Mouse (Mus musculus): ENCODE measurements around the gene Foxp1.

Gene Foxp1

GRCm38 (mm10) chr6:99368118-99368753 lies 154.3 kb downstream of the Foxp1 start:
- no peak for DNase-seq (ENCODE audit: low read depth, low spot score)
- H3K27me3 ChIP-seq (ENCODE audit: control insufficient read depth, insufficient read depth, low read length, poor library complexity, severe bottlenecking), result no peaks in the 10 kb centered on the region
- H3K36me3 ChIP-seq (ENCODE audit: control insufficient read depth, insufficient read depth, low read length, poor library complexity, severe bottlenecking), result no peaks in the 10 kb centered on the region

GRCm38 (mm10) chr6:99364545-99364944 lies 158.0 kb downstream of the Foxp1 start:
- no peak for DNase-seq (ENCODE audit: low read depth, low spot score)

GRCm38 (mm10) chr6:99360581-99360980 lies 161.9 kb downstream of the Foxp1 start:
- Histone ChIP-seq H3K27me3 (ENCODE audit: control insufficient read depth, insufficient read depth, low read length, poor library complexity, severe bottlenecking) (no peaks in the 10 kb centered on the region), H3K36me3 (ENCODE audit: control insufficient read depth, insufficient read depth, low read length, poor library complexity, severe bottlenecking) (no peaks in the 10 kb centered on the region)
- DNase-seq (ENCODE audit: low read depth, low spot score), result no peak

More at GRCm38 (mm10) chr6:99364545-99364944, 158.0 kb downstream of the Foxp1 start:
- no peaks in the 10 kb centered on the region for H3K27me3 ChIP-seq (ENCODE audit: control insufficient read depth, insufficient read depth, low read length, poor library complexity, severe bottlenecking)
- no peaks in the 10 kb centered on the region for H3K36me3 ChIP-seq (ENCODE audit: control insufficient read depth, insufficient read depth, low read length, poor library complexity, severe bottlenecking)

GRCm38 (mm10) chr6:99359765-99360499 lies 162.6 kb downstream of the Foxp1 start:
- DNase-seq (ENCODE audit: low read depth, low spot score), result no peak
- Histone ChIP-seq H3K27me3 (ENCODE audit: control insufficient read depth, insufficient read depth, low read length, poor library complexity, severe bottlenecking) (no peaks in the 10 kb centered on the region), H3K36me3 (ENCODE audit: control insufficient read depth, insufficient read depth, low read length, poor library complexity, severe bottlenecking) (no peaks in the 10 kb centered on the region)

GRCm38 (mm10) chr6:99359036-99359698 lies 163.4 kb downstream of the Foxp1 start:
- no peaks in the 10 kb centered on the region for H3K27me3 ChIP-seq (ENCODE audit: control insufficient read depth, insufficient read depth, low read length, poor library complexity, severe bottlenecking)
- no peaks in the 10 kb centered on the region for H3K36me3 ChIP-seq (ENCODE audit: control insufficient read depth, insufficient read depth, low read length, poor library complexity, severe bottlenecking)
- peak; percentile 54 for DNase-seq (ENCODE audit: low read depth, low spot score)

- H3K27me3 ChIP-seq (ENCODE audit: control insufficient read depth, insufficient read depth, low read length, poor library complexity, severe bottlenecking), result no peaks in the 10 kb centered on the region
- peak; percentile 60 for DNase-seq (ENCODE audit: low read depth, low spot score)
- no peaks in the 10 kb centered on the region for H3K36me3 ChIP-seq (ENCODE audit: control insufficient read depth, insufficient read depth, low read length, poor library complexity, severe bottlenecking)
Measured at GRCm38 (mm10) chr6:99357931-99358330, 164.6 kb downstream of the Foxp1 start.

- Histone ChIP-seq H3K27me3 (ENCODE audit: control insufficient read depth, insufficient read depth, low read length, poor library complexity, severe bottlenecking) (no peaks in the 10 kb centered on the region), H3K36me3 (ENCODE audit: control insufficient read depth, insufficient read depth, low read length, poor library complexity, severe bottlenecking) (no peaks in the 10 kb centered on the region)
- DNase-seq (ENCODE audit: low read depth, low spot score), result no peak
Measured at GRCm38 (mm10) chr6:99354338-99354737, 168.2 kb downstream of the Foxp1 start.

- H3K27me3 ChIP-seq (ENCODE audit: control insufficient read depth, insufficient read depth, low read length, poor library complexity, severe bottlenecking), result no peaks in the 10 kb centered on the region
- H3K36me3 ChIP-seq (ENCODE audit: control insufficient read depth, insufficient read depth, low read length, poor library complexity, severe bottlenecking), result no peaks in the 10 kb centered on the region
- DNase-seq (ENCODE audit: low read depth, low spot score), result no peak
Measured at GRCm38 (mm10) chr6:99353441-99353840, 169.1 kb downstream of the Foxp1 start.

GRCm38 (mm10) chr6:99350566-99350965 lies 172.0 kb downstream of the Foxp1 start:
- no peaks in the 10 kb centered on the region for H3K36me3 ChIP-seq (ENCODE audit: control insufficient read depth, insufficient read depth, low read length, poor library complexity, severe bottlenecking)
- DNase-seq (ENCODE audit: low read depth, low spot score), result peak; percentile 78
- no peaks in the 10 kb centered on the region for H3K27me3 ChIP-seq (ENCODE audit: control insufficient read depth, insufficient read depth, low read length, poor library complexity, severe bottlenecking)

- Histone ChIP-seq H3K27me3 (ENCODE audit: control insufficient read depth, insufficient read depth, low read length, poor library complexity, severe bottlenecking) (no peaks in the 10 kb centered on the region), H3K36me3 (ENCODE audit: control insufficient read depth, insufficient read depth, low read length, poor library complexity, severe bottlenecking) (no peaks in the 10 kb centered on the region)
- no peak for DNase-seq (ENCODE audit: low read depth, low spot score)
Measured at GRCm38 (mm10) chr6:99350156-99350555, 172.4 kb downstream of the Foxp1 start.

GRCm38 (mm10) chr6:99347836-99348235 lies 174.7 kb downstream of the Foxp1 start:
- no peaks in the 10 kb centered on the region for H3K27me3 ChIP-seq (ENCODE audit: control insufficient read depth, insufficient read depth, low read length, poor library complexity, severe bottlenecking)
- no peak for DNase-seq (ENCODE audit: low read depth, low spot score)
- H3K36me3 ChIP-seq (ENCODE audit: control insufficient read depth, insufficient read depth, low read length, poor library complexity, severe bottlenecking), result no peaks in the 10 kb centered on the region

GRCm38 (mm10) chr6:99344966-99345365 lies 177.6 kb downstream of the Foxp1 start:
- no peak for DNase-seq (ENCODE audit: low read depth, low spot score)
- no peaks in the 10 kb centered on the region for H3K27me3 ChIP-seq (ENCODE audit: control insufficient read depth, insufficient read depth, low read length, poor library complexity, severe bottlenecking)
- H3K36me3 ChIP-seq (ENCODE audit: control insufficient read depth, insufficient read depth, low read length, poor library complexity, severe bottlenecking), result no peaks in the 10 kb centered on the region

GRCm38 (mm10) chr6:99344357-99344756 lies 178.2 kb downstream of the Foxp1 start:
- H3K27me3 ChIP-seq (ENCODE audit: control insufficient read depth, insufficient read depth, low read length, poor library complexity, severe bottlenecking), result no peaks in the 10 kb centered on the region
- no peaks in the 10 kb centered on the region for H3K36me3 ChIP-seq (ENCODE audit: control insufficient read depth, insufficient read depth, low read length, poor library complexity, severe bottlenecking)
- DNase-seq (ENCODE audit: low read depth, low spot score), result peak; percentile 18

GRCm38 (mm10) chr6:99343815-99344214 lies 178.7 kb downstream of the Foxp1 start:
- DNase-seq (ENCODE audit: low read depth, low spot score), result no peak
- H3K27me3 ChIP-seq (ENCODE audit: control insufficient read depth, insufficient read depth, low read length, poor library complexity, severe bottlenecking), result no peaks in the 10 kb centered on the region
- H3K36me3 ChIP-seq (ENCODE audit: control insufficient read depth, insufficient read depth, low read length, poor library complexity, severe bottlenecking), result no peaks in the 10 kb centered on the region

- Histone ChIP-seq H3K27me3 (ENCODE audit: control insufficient read depth, insufficient read depth, low read length, poor library complexity, severe bottlenecking) (no peaks in the 10 kb centered on the region), H3K36me3 (ENCODE audit: control insufficient read depth, insufficient read depth, low read length, poor library complexity, severe bottlenecking) (no peaks in the 10 kb centered on the region)
- DNase-seq (ENCODE audit: low read depth, low spot score), result peak; percentile 83
Measured at GRCm38 (mm10) chr6:99342416-99342815, 180.1 kb downstream of the Foxp1 start.

Measured in splenic B cell, adult 2 months (primary cell).